Mouse (Mus musculus) adrenal gland, adult 18-20 months (tissue): ENCODE data around the gene Cmpk1. TPM values are rescaled to one million over a fixed set of nuclear protein-coding genes. Genes with fewer than 3 reads are reported as not detected.
"Not testable (repeated sequence)": the region's sequence is repeated elsewhere in the genome, so short reads cannot be mapped to it uniquely, and the experiment has no call there.

Experiments
- DNase-seq, 2 experiments: peaks; one replicate each; pipeline ENCODE4 v3.0.0; 2021 to 2022; ENCODE audit warnings: low spot score in 2 of 2
- long read RNA-seq, 2 experiments: library from polyadenylated mRNA; stranded (forward); transcript quantifications; one replicate each; pipeline ENCODE4 v2.0.0; 2021
- total RNA-seq, 2 experiments: library from RNA; stranded (reverse); gene quantifications; 1 replicate in 1 of 2; 2 replicates in 1 of 2; pipeline ENCODE4 v1.2.3; 2021

The Cmpk1 gene
- total RNA-seq, result 100 to 1,000 TPM; 110 to 127 TPM
- long read RNA-seq, experiment 1, transcript Cmpk1-201 (6 exons, 3,170 nt), result major isoform, 124 of 126 reads
- long read RNA-seq, experiment 1, partial matches to known transcripts, result 0 of 126 reads
- long read RNA-seq, experiment 1, other reads (novel, unspliced or antisense), result 2 of 126 reads
- long read RNA-seq, experiment 2, transcript Cmpk1-201 (6 exons, 3,170 nt), result major isoform, 403 of 414 reads
- long read RNA-seq, experiment 2, partial matches to known transcripts, result 2 of 414 reads
- long read RNA-seq, experiment 2, other reads (novel, unspliced or antisense), result 9 of 414 reads

DNA sequence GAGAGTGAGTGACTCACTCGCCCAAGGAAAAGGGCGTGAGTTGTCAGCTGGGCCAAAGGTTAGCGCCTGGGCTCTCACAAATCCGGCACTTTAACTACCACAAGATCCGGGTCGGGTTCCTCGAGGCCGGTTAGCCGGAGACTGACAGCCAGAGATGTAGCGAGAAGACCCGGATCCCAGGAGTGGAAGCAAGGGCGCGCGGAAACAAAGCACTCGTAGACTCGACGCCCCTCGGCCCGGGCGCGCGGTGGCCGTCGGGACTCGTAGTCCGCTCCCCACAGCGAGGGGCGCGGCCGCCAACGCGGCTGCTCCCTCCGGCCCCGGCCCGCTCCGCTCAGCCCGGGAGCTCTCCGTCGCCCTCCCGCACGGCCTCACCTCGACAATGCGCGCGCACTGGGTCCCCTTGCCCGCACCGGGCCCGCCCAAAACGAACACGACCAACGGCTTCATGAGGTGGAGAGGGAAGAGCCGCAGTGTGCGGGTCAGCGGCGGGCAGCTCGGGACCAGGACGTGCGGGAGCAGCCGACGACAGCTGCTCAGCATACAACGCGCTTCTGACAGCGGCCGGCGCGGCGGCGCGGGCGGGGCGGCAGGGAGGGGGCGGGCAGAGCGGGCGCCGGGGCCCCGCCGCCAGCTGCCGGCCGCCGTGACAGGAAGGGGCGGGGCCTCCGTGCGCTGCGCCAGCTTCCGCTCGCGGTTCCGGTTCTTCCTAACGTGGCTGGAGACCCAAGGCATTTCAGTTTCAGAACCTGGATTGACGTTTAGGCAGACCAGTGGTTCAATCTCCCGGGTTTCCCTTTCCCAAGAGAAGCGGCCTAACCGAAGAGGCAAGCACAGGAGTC is at the start of gene Cmpk1:
Gene Cmpk1 (minus strand): TSS at position 651 of the 842 bp plus-strand sequence.
- peak; percentile 80 to 84 for DNase-seq

DNA sequence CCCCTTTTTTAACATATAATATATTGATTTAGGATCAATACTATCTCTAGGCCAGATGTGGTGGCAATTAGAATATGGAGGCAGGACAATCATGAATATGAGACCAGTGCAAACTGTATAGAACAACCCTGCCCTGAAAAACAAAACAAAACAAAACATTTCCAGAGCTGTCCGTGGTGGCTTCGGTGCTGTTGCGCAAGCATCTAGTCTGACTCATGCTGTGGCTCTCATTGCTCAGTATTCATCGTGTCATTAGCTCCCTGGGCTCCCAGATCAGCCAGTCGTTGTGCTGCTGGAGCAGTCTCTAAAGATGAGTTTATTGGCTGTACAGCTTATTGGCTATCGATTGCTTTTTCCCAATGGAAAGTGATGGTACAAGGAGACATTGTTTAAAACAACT is 48.0 kb upstream of the Cmpk1 start:
- DNase-seq, result peak in 1 of 2 experiments; percentile 33

DNA sequence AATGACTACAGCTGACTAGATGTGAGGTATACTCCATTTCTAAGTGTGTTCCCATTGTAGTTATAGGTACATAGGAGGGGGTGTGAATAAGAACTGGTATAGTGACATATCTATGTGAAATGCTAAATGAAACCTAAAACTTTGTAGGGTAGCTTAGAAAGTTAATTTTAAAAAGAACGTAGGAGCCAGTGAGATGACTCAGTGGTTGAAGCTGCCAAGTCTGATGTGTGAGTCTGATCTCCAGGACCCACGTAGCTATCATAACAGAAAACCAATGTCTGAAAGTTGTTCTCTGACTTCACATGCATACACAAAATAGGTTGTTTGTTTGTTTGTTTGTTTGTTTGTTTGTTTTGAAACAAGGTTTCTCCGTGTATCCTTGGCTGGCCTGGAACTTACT is 33.0 kb upstream of the Cmpk1 start:
- no peak for DNase-seq

DNA sequence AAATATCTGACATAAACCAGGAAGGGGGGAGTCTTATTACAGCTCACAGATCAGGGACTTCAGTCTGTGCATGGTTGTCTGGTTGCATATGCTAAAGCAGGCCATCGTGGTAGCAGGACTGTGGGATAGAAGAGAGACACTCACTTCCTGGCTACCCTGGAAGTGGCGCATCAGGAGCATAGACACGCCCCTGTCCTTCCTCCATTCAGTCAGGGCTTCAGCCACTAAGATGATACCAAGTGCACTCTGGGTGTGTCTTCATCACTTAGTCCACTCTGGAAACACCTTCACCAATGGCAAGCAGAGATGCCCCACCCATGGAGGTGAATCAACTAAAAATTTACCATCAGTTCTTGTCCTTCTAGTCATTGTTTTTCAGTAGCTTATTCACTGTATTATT is 27.2 kb upstream of the Cmpk1 start:
- DNase-seq, result no peak

DNA sequence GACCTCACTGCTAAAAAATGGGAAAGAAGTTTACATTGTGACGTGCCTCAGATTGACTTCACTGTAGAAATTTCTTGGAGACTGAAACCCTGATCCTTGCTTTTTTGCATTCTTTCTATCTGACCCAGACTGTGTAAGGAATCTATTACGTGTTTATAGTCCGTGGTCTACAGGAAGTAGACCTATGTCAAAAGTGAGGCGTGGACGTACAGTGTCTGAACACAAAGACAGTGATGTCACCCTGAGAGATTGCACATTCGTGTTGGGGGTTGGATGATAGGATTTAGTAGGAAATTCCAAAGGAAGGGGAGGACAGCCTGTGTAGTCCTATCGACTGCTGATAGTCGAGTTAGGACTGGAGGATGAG is 13.4 kb upstream of the Cmpk1 start:
- DNase-seq, result no peak

DNA sequence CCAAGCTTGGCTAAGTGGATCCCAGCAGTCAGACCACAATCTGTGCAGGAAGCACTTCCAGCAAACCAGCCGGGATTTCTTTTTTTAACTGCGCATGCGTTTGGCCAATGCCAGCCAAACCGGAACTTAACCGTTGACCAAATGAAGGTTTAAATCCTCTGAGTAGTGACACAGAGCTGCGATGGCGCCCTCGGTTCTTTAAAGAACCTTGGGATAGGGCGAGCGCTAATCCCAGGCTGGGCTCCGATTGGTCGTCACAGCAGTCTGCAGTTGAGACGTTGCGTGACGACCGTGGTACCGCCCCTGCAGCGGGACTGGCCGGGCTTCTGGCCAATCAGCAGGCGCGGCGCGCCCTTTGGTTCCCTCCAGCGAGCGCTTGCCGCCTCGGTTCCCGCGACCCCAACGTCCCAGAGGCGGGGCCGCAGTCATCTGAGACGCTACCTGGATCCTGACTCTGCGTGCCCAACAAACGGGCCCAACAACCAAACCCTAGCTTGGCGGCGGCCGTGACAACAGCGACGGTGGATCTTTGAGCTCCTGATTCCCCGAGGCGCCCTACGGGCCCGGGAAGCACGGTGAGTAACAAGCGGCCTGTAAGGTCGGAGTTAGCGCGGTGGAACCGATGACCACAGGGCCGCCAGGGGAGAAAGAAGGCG is 12.9 kb upstream of the Cmpk1 start, which contains the start of gene Stil:
Gene Stil (plus strand): TSS at position 387 of the 656 bp plus-strand sequence.
- peak; percentile 85 to 90 for DNase-seq

DNA sequence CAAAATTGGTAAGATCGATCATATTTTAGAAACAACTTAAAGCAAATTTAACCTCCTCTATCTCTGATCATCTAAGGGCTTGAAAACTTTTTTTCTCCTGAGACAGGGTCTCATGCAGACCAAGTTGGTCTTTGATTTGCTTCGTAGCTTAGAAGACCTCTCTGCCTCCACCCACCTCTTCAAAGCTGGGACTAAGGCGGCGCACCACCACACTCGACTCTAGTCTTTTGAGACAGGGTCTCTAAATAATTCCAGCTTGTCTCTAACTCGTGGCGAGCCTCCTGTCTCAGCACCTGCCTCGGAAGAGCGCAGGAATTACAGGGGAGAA is 12.4 kb upstream of the Cmpk1 start:
- DNase-seq, result no peak

DNA sequence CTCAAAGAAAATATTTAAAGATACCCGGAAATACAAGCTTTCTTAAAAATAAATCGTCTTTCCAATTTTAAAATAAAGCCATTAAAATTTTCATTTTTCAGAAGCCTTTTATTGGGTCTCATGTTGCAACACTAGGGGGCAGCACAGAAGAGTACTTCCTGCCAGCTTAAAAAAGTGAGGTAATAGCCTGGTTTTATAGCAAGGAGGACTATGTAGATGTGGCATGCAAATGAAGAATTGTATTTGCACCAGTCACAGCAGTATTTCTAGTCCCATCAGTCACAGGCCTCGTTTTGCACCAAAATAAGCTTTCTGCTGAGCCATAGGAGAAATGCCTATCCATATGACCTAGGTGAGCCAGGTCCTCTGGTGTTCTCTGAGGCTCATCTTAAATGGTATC is 10.0 kb upstream of the Cmpk1 start:
- DNase-seq, result no peak

DNA sequence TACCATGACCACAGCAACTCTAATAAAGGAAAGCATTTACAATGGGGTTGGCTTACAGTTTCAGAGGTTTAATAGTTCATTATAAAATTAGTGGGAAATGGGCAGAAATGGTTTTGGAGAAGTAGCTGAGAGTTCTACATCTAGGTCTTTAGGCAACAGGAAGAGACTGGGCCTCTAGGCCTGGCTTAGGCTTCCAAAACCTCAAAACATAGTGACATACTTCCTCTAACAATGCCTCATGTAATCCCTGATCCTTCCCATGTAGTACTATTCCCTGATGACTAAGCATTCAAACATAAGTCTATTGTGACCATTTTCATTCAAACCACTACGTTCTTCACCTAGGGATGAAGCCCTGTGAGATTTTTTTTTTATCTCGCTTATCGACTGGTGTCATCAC is 7.2 kb upstream of the Cmpk1 start:
- no peak for DNase-seq

DNA sequence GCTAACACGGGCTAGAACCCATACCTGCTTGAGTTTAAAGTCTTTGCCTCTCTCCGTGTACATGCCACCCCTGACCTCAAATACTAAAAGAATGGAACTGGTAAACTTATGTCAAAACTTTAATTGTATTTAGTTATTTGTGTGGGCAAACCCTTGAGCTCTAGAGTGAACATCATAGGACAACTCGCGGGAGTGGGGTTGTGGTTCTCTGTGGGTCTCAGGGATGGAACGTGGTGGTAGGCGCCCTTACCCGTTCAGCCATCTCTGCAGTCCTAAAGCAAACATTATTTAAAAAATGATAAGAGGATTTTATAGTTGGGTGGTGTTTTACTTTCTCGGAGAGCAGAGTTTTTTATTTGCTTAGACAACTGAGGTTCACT is 840 bp downstream of the Cmpk1 start:
- DNase-seq, result no peak

DNA sequence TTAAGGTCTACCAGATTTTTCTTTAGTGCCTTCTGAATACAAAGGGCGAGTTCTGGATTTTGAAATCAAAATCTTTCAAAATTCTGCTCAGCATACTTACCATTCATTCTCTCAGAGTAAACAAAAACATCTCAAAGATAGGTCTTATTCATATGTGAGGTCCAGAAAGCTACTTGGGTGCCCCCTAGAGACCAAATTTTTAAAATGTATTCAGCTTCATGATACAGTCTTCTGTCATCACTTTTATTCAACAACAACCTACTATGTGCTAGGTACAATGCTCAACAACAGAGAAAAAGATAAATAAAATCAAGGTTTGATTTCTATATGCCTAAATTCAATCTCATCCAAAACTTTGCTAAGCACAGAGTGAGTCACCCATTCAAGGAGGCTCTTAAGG is 4.0 kb downstream of the Cmpk1 start:
- no peak for DNase-seq

DNA sequence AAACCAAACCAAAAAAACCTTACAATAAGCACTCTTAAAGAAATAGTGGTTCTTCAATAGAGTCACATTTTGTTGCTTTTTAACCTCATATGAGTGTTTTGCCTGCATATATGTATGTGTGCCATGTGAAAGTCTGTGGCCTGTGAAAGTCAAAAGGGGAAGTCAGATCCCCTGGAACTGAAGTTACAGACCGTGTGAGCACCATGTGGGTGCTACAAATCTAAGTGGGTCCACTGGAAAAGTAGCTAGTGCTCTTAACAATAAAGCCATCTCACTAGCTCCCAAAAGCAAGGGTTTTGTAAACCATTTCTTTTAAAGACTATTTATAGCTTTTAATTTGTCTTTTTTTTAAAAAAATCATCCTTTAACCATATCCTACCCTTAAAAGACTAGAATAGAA is 4.4 kb downstream of the Cmpk1 start:
- DNase-seq, result no peak

DNA sequence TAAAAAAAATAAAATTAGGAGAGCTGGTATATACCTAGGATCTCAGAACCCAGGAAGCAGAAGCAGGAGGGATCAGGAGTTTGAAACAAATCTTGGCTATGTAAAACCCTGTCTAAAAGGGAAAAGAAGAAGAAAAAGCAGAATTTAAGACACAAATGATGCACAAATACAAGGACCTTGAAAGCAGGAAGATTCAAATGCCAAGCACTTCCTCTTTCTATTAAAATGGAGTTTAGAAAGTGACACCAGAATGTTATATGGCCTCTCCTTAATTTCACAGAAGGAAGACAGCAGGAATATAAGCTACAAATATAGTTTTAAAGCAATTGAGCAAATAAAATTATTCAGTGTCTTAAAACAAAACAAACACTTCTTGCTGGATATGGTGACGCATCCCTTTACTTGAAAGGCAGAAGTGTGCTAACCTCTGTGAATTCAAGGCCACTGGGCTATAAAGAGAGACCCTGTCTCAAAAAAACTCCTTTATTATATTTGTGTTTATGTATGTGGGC is 13.8 kb downstream of the Cmpk1 start:
- no peak for DNase-seq

DNA sequence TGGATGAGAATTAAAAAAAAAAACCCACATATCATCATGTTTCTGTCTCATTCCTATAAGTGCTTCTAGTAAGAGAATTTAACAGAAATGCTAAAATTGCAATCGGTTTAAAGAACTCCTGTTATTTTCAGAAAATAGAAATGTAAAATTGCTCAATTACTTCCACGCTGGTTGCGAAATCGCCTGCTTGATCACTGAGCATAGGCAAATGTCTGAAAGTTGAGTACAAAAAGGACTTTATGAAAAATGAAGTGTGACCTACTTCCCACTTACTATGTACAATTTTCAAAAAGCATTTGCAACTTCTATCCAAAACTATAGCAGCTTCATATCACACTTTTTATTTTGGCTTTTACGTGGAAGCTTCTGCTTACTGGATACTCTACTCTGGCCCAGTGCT is 16.3 kb downstream of the Cmpk1 start:
- no peak for DNase-seq

DNA sequence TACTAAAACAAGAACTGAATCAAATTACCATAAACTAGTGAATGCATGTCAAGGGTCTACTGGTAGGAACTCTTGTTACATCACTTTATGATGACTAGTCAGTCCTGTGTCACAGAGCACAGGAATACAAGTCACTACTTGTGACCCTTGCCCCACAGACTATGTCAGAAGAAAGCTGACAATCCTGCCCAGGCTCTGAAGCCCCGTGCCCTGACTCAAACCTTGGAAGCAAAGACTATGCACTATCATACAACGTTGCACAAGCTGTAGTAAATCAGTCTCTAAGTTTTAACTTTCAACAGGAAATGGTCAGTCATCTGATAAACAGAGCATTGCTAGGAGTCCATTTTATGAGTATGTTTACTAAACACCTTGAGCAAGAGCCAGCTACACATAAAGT is 26.2 kb downstream of the Cmpk1 start:
- DNase-seq, result not testable (repeated sequence)

DNA sequence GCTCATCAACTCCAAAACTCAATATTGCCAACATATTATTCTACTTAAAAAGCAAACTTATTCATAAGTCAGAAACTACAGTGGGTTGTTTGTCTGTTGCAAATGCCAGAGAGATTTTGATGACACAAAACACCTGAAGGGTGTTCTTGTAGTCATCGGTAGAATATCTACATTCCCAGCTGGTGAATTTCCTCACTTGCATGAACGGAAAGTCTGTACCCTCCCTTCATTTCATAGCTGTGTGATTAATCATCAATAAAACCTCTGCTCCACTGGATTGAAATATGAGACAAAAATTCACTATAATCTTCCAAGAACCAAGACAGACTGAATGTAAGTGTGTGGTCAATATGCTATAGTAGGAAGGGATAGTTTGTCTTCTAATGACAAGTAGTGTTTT is 27.5 kb downstream of the Cmpk1 start:
- no peak for DNase-seq

DNA sequence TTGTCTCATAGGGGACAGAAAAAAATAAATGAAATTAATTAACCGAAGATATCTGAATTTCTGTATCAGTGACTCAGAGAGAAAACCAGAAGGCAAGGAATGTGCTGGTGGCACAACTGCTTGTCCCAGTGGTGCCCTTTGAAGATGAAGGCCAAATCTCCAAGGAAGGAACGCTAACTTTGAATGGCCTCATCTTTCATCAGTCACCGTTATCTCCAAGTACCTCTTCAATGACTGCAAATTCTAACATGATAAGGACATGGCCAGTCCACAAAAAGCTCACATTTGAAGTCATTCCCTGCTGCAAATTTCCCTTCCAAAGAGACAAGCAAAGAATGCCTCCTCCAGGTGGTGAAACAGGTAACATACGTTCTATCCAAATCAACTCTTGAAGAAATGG is 28.3 kb downstream of the Cmpk1 start:
- no peak for DNase-seq

DNA sequence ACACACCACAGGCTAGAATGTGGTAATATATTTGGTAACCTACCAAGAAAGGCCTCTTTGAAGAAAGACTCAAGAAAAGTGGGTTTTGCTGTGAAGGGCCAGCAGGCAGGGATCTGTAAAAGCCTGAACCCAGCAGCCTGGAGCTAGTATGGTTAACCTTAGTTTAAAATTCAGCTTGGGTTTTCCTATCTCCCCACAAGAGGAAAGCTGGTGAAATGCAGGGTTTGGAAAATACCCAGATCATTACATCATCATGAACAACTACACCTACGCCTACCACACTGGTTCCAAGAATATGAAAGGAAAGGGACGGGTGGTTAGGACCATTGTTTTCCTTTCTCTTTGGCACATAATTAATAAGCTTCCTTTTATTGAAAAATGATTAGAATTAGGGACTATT is 28.8 kb downstream of the Cmpk1 start:
- no peak for DNase-seq

DNA sequence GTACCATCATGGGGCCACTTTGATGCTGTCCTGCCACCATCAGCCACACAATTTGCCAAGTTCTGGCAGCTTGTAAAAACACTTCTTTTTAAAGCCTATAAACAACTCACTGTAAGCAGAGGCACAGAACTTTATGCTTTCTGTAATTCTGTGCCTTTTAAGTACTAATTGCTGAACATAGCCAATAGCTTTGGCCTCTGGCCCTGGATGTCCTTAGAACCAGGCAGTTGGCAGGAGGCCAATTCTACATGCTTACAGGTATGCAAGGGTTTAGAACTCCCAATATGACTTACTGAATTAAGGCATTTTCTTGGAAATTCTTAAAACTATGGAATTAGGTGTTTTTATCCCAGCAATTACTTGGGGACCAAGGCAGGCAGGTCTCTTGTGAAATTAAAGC is 29.6 kb downstream of the Cmpk1 start:
- no peak for DNase-seq

DNA sequence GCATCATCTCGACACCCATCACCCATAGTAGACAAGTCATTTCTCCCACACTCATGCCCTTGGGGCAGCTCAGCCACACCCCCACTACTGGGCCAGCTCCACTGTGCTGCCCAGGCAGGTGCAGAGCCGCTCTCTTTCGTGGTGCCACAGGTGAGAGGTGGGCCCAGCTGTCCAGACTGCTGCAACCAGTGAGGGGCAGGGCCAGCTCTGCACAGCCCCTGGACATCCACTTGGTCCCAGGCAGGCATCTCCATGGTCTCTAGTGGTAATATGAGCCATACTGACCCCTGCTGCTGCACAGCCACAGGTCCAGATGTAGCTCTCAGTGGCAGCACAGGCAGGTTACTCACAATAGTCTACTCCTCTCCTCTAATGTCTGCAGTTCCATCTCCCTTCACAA is 33.9 kb downstream of the Cmpk1 start:
- no peak for DNase-seq

DNA sequence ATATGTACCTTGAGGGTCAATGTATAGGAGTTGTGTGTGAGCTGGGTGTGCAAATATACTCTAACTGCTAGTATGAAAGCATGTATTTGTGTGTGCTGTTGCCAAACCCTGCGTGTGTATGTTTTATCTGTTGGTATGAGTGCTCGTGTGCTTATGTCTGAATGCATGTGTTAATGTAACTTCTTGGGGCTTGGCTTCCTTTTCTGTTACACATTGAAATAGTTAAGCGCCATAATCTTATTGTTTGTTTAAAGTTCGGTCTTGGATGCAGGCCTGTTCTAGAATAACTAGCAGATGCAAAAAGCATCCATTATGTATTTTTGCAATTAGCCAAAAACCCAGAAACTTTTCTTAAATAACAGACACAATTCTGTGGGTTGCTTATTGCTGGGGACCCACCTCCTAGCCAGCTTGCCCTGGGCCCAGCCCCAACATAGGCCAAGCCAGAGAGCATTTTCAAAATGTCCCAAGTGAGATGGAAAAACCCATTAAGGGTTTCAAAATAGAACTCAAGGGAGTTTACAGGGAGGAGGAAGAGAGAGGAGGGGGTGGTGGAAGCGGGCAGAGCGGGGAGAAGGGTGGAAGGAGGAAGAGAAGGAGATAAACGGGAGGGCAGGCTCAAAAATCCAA is 39.1 kb downstream of the Cmpk1 start:
- no peak for DNase-seq

DNA sequence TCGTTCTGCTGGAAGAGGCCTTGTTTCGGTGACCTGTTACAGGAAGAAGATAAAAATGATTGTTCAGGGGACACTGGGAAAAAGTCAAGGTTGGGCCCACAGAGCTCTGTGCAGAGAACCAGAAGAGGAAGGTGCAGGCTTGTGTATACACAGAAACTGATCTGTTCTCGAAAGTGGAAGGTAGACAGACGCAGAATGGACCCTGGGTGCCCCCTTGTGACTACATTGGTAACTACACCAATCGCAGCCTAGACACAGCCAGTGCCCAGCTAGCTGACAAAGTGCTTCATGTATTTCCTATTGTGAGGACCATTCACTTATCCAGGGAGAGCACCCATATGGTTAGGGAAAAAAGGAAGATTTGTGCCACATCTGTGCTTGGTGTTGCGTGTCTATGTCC is 39.6 kb downstream of the Cmpk1 start:
- peak; percentile 83 to 85 for DNase-seq
